ENCODE assay signal across 8 mouse cellular contexts in the genomic region with DNA sequence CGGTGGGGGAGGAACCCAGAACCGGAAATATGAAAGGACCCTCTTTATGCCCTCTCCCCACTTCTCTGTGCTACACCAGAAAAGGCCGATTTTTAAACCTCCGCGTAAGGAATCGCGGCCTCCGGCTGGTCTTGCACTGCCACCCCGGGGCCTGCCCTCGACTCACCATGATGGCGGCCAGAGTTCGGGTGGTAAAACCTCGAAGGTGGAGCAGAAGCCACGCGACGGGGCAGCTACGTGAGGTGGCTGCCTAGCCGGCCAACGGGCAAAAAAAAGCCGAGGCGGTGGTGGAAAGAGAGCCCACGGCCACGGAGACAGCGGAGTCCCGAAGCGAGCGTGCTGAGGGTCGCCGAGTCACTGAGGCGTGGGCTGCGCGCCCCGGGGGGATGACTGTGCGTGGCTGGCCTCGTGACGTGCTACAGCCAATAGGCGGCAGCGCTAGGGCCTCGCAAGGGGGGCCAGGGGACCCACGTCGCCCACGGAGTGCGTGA. TPM values are rescaled to one million over a fixed set of nuclear protein-coding genes. Genes with fewer than 3 reads are reported as not detected.
A peak's percentile ranks its signal among the peaks of the same experiment; 100 is the strongest.
DNase-seq lines count a peak whose midpoint lies in the region; TF ChIP-seq lines count a peak whose summit lies in the region.

TSS of gene Dazl (minus strand) at position 396 of the 491 bp plus-strand sequence.

- DNase-seq in heart, embryonic 10.5 days (ENCODE audit: low spot score): no peak
- DNase-seq in heart, adult 9 months (ENCODE audit: low spot score in 2 of 2): no peak
- DNase-seq in thymus, adult 2 months: no peak
- no peak for DNase-seq in thymus, postnatal 25 days
- no peak for DNase-seq in limb, embryonic 10.5 days (ENCODE audit: low spot score)
- DNase-seq in skeletal muscle tissue, adult 2 months (ENCODE audit: low read depth, low spot score): peak; percentile 10
- no peak for DNase-seq in adipocyte (ENCODE audit: low spot score)
- DNase-seq in frontal cortex, postnatal 14 days (ENCODE audit: low spot score in 2 of 2): no peak

- peak within 1 kb of the TSS; percentile 62 for H3K4me3 ChIP-seq in heart, embryonic 10.5 days
- peak within 1 kb of the TSS; percentile 49 for H3K4me3 ChIP-seq in thymus, adult 2 months (ENCODE audit: control insufficient read depth, insufficient read depth, low read length)
- H3K4me3 ChIP-seq in limb, embryonic 10.5 days: peak within 1 kb of the TSS; percentile 57

- peaks cover 5% of the 10 kb centered on the region; the same call in 1 of the 2 replicates for H3K36me3 ChIP-seq in heart, embryonic 10.5 days
- H3K36me3 ChIP-seq in thymus, adult 2 months (ENCODE audit: control insufficient read depth, insufficient read depth, low read length): no peaks in the 10 kb centered on the region
- H3K36me3 ChIP-seq in limb, embryonic 10.5 days: peaks cover 8% of the 10 kb centered on the region

- no peaks in the 10 kb centered on the region for H3K27me3 ChIP-seq in heart, embryonic 10.5 days (ENCODE audit: insufficient read depth, poor library complexity, severe bottlenecking)
- H3K27me3 ChIP-seq in thymus, adult 2 months (ENCODE audit: control insufficient read depth, insufficient read depth, low read length): no peaks in the 10 kb centered on the region
- no peaks in the 10 kb centered on the region for H3K27me3 ChIP-seq in limb, embryonic 10.5 days (ENCODE audit: low read depth, poor library complexity, severe bottlenecking)

- no peak for TF ChIP-seq CTCF in thymus, adult 2 months (IDR thresholded peaks at IDR 0.05; ENCODE audit: borderline replicate concordance, control insufficient read depth, extremely low read depth, insufficient read depth, low read length, poor library complexity)

- TF ChIP-seq POLR2A in thymus, adult 2 months (IDR thresholded peaks at IDR 0.05; ENCODE audit: control insufficient read depth, extremely low read depth, insufficient read depth, low read length, poor library complexity): no peak

- H3K27ac ChIP-seq in heart, embryonic 10.5 days: peak within 1 kb of the TSS; percentile 89
- H3K27ac ChIP-seq in thymus, adult 2 months (ENCODE audit: control insufficient read depth, insufficient read depth, low read length): no peak within 1 kb of the TSS
- peak within 1 kb of the TSS; percentile 91 for H3K27ac ChIP-seq in limb, embryonic 10.5 days

- peaks cover 5% of the 10 kb centered on the region for H3K9me3 ChIP-seq in heart, embryonic 10.5 days
- H3K9me3 ChIP-seq in limb, embryonic 10.5 days (replicated peaks): peaks cover 7% of the 10 kb centered on the region

- 89% methylated on average over 43 of the region's 43 CpGs for WGBS in heart, embryonic 10.5 days
- 97% methylated on average over 43 of the region's 43 CpGs for whole genome bisulfite sequencing in thymus, adult 2 months
- WGBS in limb, embryonic 10.5 days: 91% methylated on average over 43 of the region's 43 CpGs

- peaks cover 6% of the 10 kb centered on the region for H3K4me1 ChIP-seq in heart, embryonic 10.5 days
- no peaks in the 10 kb centered on the region for H3K4me1 ChIP-seq in thymus, adult 2 months (replicated peaks; ENCODE audit: control insufficient read depth, insufficient read depth, low read length)
- H3K4me1 ChIP-seq in limb, embryonic 10.5 days: peaks cover 5% of the 10 kb centered on the region; the same call in 1 of the 2 replicates

RNA-seq across cellular contexts. Expression of gene Dazl, which starts in this region (rescaled TPM):
- 0.16 and 0.49 TPM in 2 replicates for polyA plus RNA-seq in heart, embryonic 10.5 days (2016; fragmentation: Nextera tagmentation; extraction: Ambion mirVana)
- polyA plus RNA-seq in thymus, adult 2 months (2012; rRNA removed): 0.05 and 0.06 TPM in 2 replicates
- polyA plus RNA-seq in limb, embryonic 10.5 days (2016; fragmentation: Nextera tagmentation; extraction: Ambion mirVana): not detected in 2 replicates
